Mouse (Mus musculus) G1E-ER4 (cell line): Measurements from ENCODE around the gene Cnr2. TPM values are rescaled to one million over a fixed set of nuclear protein-coding genes. Genes with fewer than 3 reads are reported as not detected.

Experiments used
- GATA1 ChIP-seq: IDR thresholded peaks from one replicate; pipeline ENCODE4 v1.8.0; 2012; ENCODE audit warnings: low read length, inconsistent platforms
- polyA plus RNA-seq: library from polyadenylated mRNA; stranded (reverse); fragments of >175 nt; gene quantifications from 2 replicates; pipeline ENCODE4 v1.2.3, GENCODE M21; 2012

Gene Cnr2
- polyA plus RNA-seq, 1 experiment = 2.2 TPM

- no peak for TF ChIP-seq GATA1
These were observed 66.5 kb downstream of the Cnr2 start for GRCm38 (mm10) chr4:135961709-135962108.

GRCm38 (mm10) chr4:135962198-135962597 is 67.0 kb downstream of the Cnr2 start:
- no peak for TF ChIP-seq GATA1

GRCm38 (mm10) chr4:135962946-135963345 is 67.8 kb downstream of the Cnr2 start:
- no peak for TF ChIP-seq GATA1

- TF ChIP-seq GATA1 = no peak
These were observed 68.4 kb downstream of the Cnr2 start, which contains the start of gene Gale for GRCm38 (mm10) chr4:135963457-135964193. Gale (plus strand) TSS chr4:135963727.

- TF ChIP-seq GATA1 = no peak
These were observed 69.2 kb downstream of the Cnr2 start for GRCm38 (mm10) chr4:135964426-135964825.

- TF ChIP-seq GATA1 = no peak
These were observed 69.9 kb downstream of the Cnr2 start for GRCm38 (mm10) chr4:135965113-135965512.

- no peak for TF ChIP-seq GATA1
These were observed 71.1 kb downstream of the Cnr2 start for GRCm38 (mm10) chr4:135966283-135966682.

GRCm38 (mm10) chr4:135967086-135967760 is 72.0 kb downstream of the Cnr2 start:
- no peak for TF ChIP-seq GATA1

GRCm38 (mm10) chr4:135968271-135968869 is 73.2 kb downstream of the Cnr2 start:
- no peak for TF ChIP-seq GATA1

GRCm38 (mm10) chr4:135969070-135969750 is 74.0 kb downstream of the Cnr2 start:
- no peak for TF ChIP-seq GATA1

Other genes with a start within 250 kb of the Cnr2 start
- gene Ifnlr1, start 209.1 kb upstream of the Cnr2 start, polyA plus RNA-seq = not detected in 2 replicates
- gene Il22ra1, start 167.2 kb upstream of the Cnr2 start, polyA plus RNA-seq = not detected in 2 replicates
- gene Myom3, start 135.7 kb upstream of the Cnr2 start, polyA plus RNA-seq = not detected in 2 replicates
- 358 and 475 TPM in 2 replicates for gene Srsf10, start 39.6 kb upstream of the Cnr2 start, polyA plus RNA-seq
- gene Pnrc2, start 21.5 kb upstream of the Cnr2 start, polyA plus RNA-seq = 7.3 and 10.5 TPM in 2 replicates
- 12.6 and 12.7 TPM in 2 replicates for gene Fuca1, start 25.3 kb downstream of the Cnr2 start, polyA plus RNA-seq
- gene Hmgcl, start 51.1 kb downstream of the Cnr2 start, polyA plus RNA-seq = 34.3 and 39.4 TPM in 2 replicates
- 25.8 and 31.1 TPM in 2 replicates for gene Gale, start 68.3 kb downstream of the Cnr2 start, polyA plus RNA-seq
- 245 and 299 TPM in 2 replicates for gene Lypla2, start 77.2 kb downstream of the Cnr2 start, polyA plus RNA-seq
- 86.7 and 109 TPM in 2 replicates for gene Pithd1, start 91.9 kb downstream of the Cnr2 start, polyA plus RNA-seq
- gene Eloa, start 126.4 kb downstream of the Cnr2 start, polyA plus RNA-seq = 7.7 and 8.3 TPM in 2 replicates
- gene Rpl11, start 158.0 kb downstream of the Cnr2 start, polyA plus RNA-seq = 1,675 and 1,773 TPM in 2 replicates
- 0.08 and 0.11 TPM in 2 replicates for gene Id3, start 248.1 kb downstream of the Cnr2 start, polyA plus RNA-seq